Mouse (Mus musculus) cerebellum, adult 2 months (tissue): Measurements from ENCODE around the gene Hs3st3b1.

Experiments
- CTCF ChIP-seq: fragments of 200-500 bp; IDR thresholded peaks from 2 replicates; pipeline ENCODE4 v1.5.1; 2011; ENCODE audit warnings: low read depth, mild to moderate bottlenecking, control low read depth, low read length, moderate library complexity, borderline replicate concordance; ENCODE audit not compliant: insufficient read depth
- POLR2A ChIP-seq: fragments of 200-500 bp; IDR thresholded peaks from 2 replicates; pipeline ENCODE4 v1.6.1; 2011; ENCODE audit warnings: low read length, control low read depth, borderline replicate concordance; ENCODE audit not compliant: insufficient read depth

DNA sequence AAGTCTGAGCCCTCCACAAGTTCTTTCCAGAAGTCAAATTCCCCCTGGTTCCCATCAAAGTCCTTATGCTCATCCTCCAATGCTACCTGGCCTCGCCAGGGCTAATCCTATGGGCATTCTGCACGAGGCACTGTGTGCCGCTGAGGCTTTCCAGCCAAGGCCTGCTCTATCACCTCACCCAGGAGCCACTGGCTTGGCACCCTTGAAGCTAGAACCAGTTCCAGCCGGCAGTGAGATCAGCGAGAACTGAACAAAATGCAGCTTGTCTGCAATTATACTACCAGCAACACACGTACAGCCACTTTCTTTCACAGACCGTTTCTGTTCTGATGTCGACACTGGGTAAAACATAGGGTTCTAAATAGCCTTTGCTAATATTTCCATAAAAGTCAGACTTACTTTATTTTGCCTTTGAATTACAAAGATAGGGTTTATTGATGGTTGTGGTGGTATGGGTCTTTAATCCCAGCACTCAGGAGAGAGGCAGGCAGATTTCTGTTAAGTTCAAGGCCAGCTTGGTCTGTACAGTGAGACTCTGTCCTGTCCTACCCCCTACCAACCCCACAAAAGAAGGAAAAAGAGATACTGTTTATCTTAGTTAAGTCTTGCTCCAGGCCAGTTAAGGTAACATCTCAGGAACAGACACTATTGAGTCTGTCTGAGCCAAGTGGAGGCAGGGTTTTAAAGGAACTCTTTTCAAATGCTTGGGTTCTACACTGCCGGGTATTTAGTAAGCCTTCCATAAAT is 45.7 kb upstream of the Hs3st3b1 start:
- no peak for TF ChIP-seq CTCF
- no peak for TF ChIP-seq POLR2A
